Mouse (Mus musculus) MEL (cell line): ENCODE measurements around the gene Atp6v1b1. TPM values are rescaled to one million over a fixed set of nuclear protein-coding genes. Genes with fewer than 3 reads are reported as not detected.

Source experiments
- DNase-seq: peaks from one replicate; pipeline ENCODE4 v3.0.0; 2011; ENCODE audit warnings: low read depth, low spot score
- H3K27ac ChIP-seq: 2 replicates; pipeline ENCODE4 v1.5.1; 2012; ENCODE audit warnings: low read depth, mild to moderate bottlenecking, control low read depth, low read length, moderate library complexity; ENCODE audit not compliant: control insufficient read depth
- H3K27me3 ChIP-seq, 2 experiments: fragments of 150-350 bp in 1 of 2; sonication (generic) in 1 of 2; 2 replicates each; pipeline ENCODE4 v1.6.1; 2012; ENCODE audit warnings: low read length in 2 of 2, mild to moderate bottlenecking in 2 of 2, improper control_type of control experiment in 1 of 2, moderate library complexity in 1 of 2; ENCODE audit not compliant: insufficient read depth in 2 of 2, control insufficient read depth in 1 of 2
- H3K36me3 ChIP-seq, 2 experiments: 2 replicates each; pipeline ENCODE4 v1.6.1; 2012 to 2014; ENCODE audit warnings: low read length in 2 of 2, improper control_type of control experiment in 1 of 2, inconsistent platforms in 1 of 2, mild to moderate bottlenecking in 1 of 2; ENCODE audit not compliant: insufficient read depth in 2 of 2, control insufficient read depth in 1 of 2
- H3K4me1 ChIP-seq, 2 experiments: fragments of 150-350 bp in 1 of 2; sonication (generic) in 1 of 2; 2 replicates each; pipeline ENCODE4 v1.6.1; 2012; ENCODE audit warnings: low read length in 2 of 2, improper control_type of control experiment in 1 of 2, mild to moderate bottlenecking in 1 of 2; ENCODE audit not compliant: insufficient read depth in 2 of 2, control insufficient read depth in 1 of 2
- H3K4me3 ChIP-seq, 2 experiments: fragments of 150-350 bp in 1 of 2; sonication (generic) in 1 of 2; 2 replicates each; pipeline ENCODE4 v1.5.1; 2012; ENCODE audit warnings: low read depth in 2 of 2, low read length in 2 of 2, mild to moderate bottlenecking in 2 of 2, moderate library complexity in 2 of 2, control low read depth in 1 of 2, improper control_type of control experiment in 1 of 2; ENCODE audit not compliant: control insufficient read depth in 1 of 2, insufficient read depth in 1 of 2
- H3K79me2 ChIP-seq: 2 replicates; pipeline ENCODE4 v1.6.1; 2012; ENCODE audit warnings: mild to moderate bottlenecking, low read length, moderate library complexity; ENCODE audit not compliant: control insufficient read depth, poor library complexity, insufficient read depth
- H3K9ac ChIP-seq: 2 replicates; pipeline ENCODE4 v1.6.1; 2012; ENCODE audit warnings: low read depth, mild to moderate bottlenecking, control low read depth, low read length, moderate library complexity; ENCODE audit not compliant: control insufficient read depth, poor library complexity, severe bottlenecking
- H3K9me3 ChIP-seq: fragments of 150-350 bp; sonication (generic); replicated peaks from 2 replicates; pipeline ENCODE4 v1.6.1; 2012; ENCODE audit warnings: mild to moderate bottlenecking, low read length, improper control_type of control experiment, moderate library complexity; ENCODE audit not compliant: insufficient read depth
- CHD1 ChIP-seq: IDR thresholded peaks from 2 replicates; pipeline ENCODE4 v1.6.1; 2012; ENCODE audit warnings: low read depth, mild to moderate bottlenecking, inconsistent platforms, low read length, improper control_type of control experiment
- CHD2 ChIP-seq: IDR thresholded peaks from 2 replicates; pipeline ENCODE4 v1.6.1; 2011; ENCODE audit warnings: low read length, improper control_type of control experiment
- E2F4 ChIP-seq: IDR thresholded peaks from 2 replicates; pipeline ENCODE4 v1.6.1; 2011; ENCODE audit warnings: low read depth, low read length, improper control_type of control experiment, borderline replicate concordance
- ELF1 ChIP-seq: IDR thresholded peaks from 2 replicates; pipeline ENCODE4 v1.6.1; 2014; ENCODE audit warnings: low read depth, mild to moderate bottlenecking, inconsistent platforms, low read length, improper control_type of control experiment, moderate library complexity
- GATA1 ChIP-seq: IDR thresholded peaks from 2 replicates; pipeline ENCODE4 v1.6.1; 2011; ENCODE audit warnings: low read depth, low read length, improper control_type of control experiment
- JUND ChIP-seq: IDR thresholded peaks from 2 replicates; pipeline ENCODE4 v1.6.1; 2011; ENCODE audit warnings: low read depth, mild to moderate bottlenecking, improper control_type of control experiment, low read length
- MEF2A ChIP-seq: IDR thresholded peaks from 2 replicates; pipeline ENCODE4 v1.6.1; 2014; ENCODE audit warnings: low read depth, mild to moderate bottlenecking, inconsistent platforms, low read length, improper control_type of control experiment; ENCODE audit not compliant: poor library complexity, insufficient replicate concordance, severe bottlenecking; ENCODE audit errors: extremely low read depth
- MXI1 ChIP-seq: IDR thresholded peaks from 2 replicates; pipeline ENCODE4 v1.6.1; 2011; ENCODE audit warnings: mild to moderate bottlenecking, low read depth, low read length, improper control_type of control experiment
- MYB ChIP-seq: IDR thresholded peaks from 2 replicates; pipeline ENCODE4 v1.6.1; 2011; ENCODE audit warnings: mild to moderate bottlenecking, low read depth, low read length, improper control_type of control experiment
- MYC ChIP-seq: IDR thresholded peaks from 2 replicates; pipeline ENCODE4 v1.6.1; 2011; ENCODE audit warnings: low read depth, mild to moderate bottlenecking, low read length, improper control_type of control experiment, moderate library complexity
- NELFE ChIP-seq: IDR thresholded peaks from 2 replicates; pipeline ENCODE4 v1.6.1; 2011; ENCODE audit warnings: low read depth, low read length, improper control_type of control experiment
- NRF1 ChIP-seq: IDR thresholded peaks from 2 replicates; pipeline ENCODE4 v1.6.1; 2014; ENCODE audit warnings: low read depth, mild to moderate bottlenecking, inconsistent platforms, low read length, improper control_type of control experiment, moderate library complexity; ENCODE audit not compliant: poor library complexity, insufficient read depth, severe bottlenecking
- RCOR1 ChIP-seq: IDR thresholded peaks from 2 replicates; pipeline ENCODE4 v1.6.1; 2012; ENCODE audit warnings: low read depth, mild to moderate bottlenecking, inconsistent platforms, low read length, improper control_type of control experiment
- SIN3A ChIP-seq: IDR thresholded peaks from 2 replicates; pipeline ENCODE4 v1.6.1; 2012; ENCODE audit warnings: low read length, improper control_type of control experiment, inconsistent platforms
- SMC3 ChIP-seq: IDR thresholded peaks from 2 replicates; pipeline ENCODE4 v1.6.1; 2011; ENCODE audit warnings: low read depth, low read length, improper control_type of control experiment
- TAL1 ChIP-seq: IDR thresholded peaks from 2 replicates; pipeline ENCODE4 v1.6.1; 2012; ENCODE audit warnings: mild to moderate bottlenecking, inconsistent platforms, low read length, moderate library complexity, mixed read lengths
- UBTF ChIP-seq: IDR thresholded peaks from 2 replicates; pipeline ENCODE4 v1.6.1; 2012; ENCODE audit warnings: low read depth, mild to moderate bottlenecking, inconsistent platforms, low read length, improper control_type of control experiment, moderate library complexity, borderline replicate concordance; ENCODE audit not compliant: insufficient read depth
- ZKSCAN1 ChIP-seq: IDR thresholded peaks from 2 replicates; pipeline ENCODE4 v1.6.1; 2012; ENCODE audit warnings: low read depth, mild to moderate bottlenecking, inconsistent platforms, low read length, improper control_type of control experiment, moderate library complexity
- polyA plus RNA-seq, 2 experiments: library from polyadenylated mRNA; stranded (reverse) in 1 of 2; unstranded in 1 of 2; fragments of >175 nt in 1 of 2; fragments of >200 nt in 1 of 2; gene quantifications; 2 replicates each; pipeline versions ENCODE4 v1.2.1 to v1.2.4; 2012; ENCODE audit warnings: low replicate concordance in 2 of 2, low read depth in 1 of 2; ENCODE audit not compliant: insufficient read length in 2 of 2, insufficient read depth in 1 of 2, missing spikeins in 1 of 2
- total RNA-seq: library from RNA; depleted of rRNA; stranded (reverse); fragments of 300-350 nt; gene quantifications from 2 replicates; pipeline ENCODE4 v1.2.3, GENCODE M21; 2012

Atp6v1b1 gene
- total and polyA plus RNA-seq, 3 experiments, result 0.08 TPM; not detected in 2

DNA sequence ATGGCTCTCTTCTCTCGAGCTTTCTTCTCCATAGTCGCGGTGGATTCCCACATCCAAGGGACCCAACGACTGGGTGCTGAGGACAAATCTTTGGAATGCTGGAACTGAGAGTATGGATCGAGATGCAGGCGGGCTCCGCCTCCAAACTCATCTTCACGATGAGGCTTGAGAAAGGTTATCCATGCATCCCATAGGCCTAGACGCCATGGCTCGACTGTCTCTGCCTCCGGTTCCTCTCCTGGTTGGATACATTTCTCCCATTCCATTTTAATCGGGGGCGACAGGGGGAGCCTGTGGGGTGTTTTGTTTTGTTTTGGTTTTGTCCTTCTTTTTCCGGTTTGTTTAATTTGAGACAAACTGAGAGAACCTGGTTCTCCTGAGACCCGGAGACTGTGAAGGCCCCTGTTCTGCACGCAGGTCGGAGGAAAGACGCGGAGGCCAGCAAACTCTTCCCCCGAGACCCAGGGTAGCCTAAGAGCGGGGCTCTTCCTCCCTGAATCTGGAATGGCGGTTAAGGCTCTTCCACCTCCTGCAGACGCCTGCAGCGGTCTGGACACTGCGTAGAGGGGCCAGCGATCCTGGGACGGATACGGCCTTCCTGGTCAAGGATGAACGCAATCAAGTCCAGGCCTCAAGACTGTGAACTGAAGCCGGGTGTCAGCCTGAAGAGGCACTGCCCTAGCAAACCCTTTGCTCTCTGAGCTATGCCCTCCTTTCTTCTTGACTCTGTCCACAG, 27.2 kb upstream of the Atp6v1b1 start:
- no peak overlapping the region for H3K4me3 ChIP-seq
- no peaks in the 10 kb centered on the region; the same call in 1 of the 2 replicates for H3K79me2 ChIP-seq
- H3K36me3 ChIP-seq, result no peaks in the 10 kb centered on the region
- H3K9me3 ChIP-seq, result no peaks in the 10 kb centered on the region
- DNase-seq, result no peak
- H3K27ac ChIP-seq, result no peak overlapping the region
- TF ChIP-seq MYB, result no peak
- TF ChIP-seq UBTF, result no peak
- no peak for TF ChIP-seq TAL1
- TF ChIP-seq RCOR1, result no peak
- no peak for TF ChIP-seq SIN3A
- TF ChIP-seq E2F4, result no peak
- no peak for TF ChIP-seq MYC
- TF ChIP-seq NRF1, result no peak
- TF ChIP-seq CHD1, result no peak
- TF ChIP-seq GATA1, result no peak
- TF ChIP-seq NELFE, result no peak
- no peak for TF ChIP-seq SMC3
- no peak for TF ChIP-seq JUND
- H3K4me1 ChIP-seq, result no peaks in the 10 kb centered on the region; a peak in 1 of 4 replicates
- no peaks in the 10 kb centered on the region; a peak in 2 of 4 replicates for H3K27me3 ChIP-seq
- no peak overlapping the region for H3K9ac ChIP-seq

DNA sequence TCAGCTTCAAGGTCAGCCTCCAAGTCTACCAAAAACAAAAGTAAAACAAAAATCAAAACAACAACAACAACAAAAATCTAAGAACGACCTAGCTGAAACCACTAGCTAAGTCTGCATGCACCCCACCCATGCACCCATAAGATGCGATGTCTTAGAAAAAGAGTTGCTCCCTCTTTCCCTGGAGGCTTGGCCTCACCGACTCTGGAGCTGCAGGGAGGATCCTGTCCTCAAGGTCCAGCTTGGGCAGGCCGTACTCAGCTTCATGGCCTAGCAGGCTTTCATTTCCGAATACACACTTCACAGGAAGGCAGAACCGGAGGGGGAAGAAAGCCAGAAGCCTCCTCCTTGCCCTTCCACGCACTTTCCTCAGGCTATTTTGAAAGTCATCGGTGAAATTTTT, 25.8 kb upstream of the Atp6v1b1 start:
- Histone ChIP-seq H3K4me3 (no peak overlapping the region), H3K27me3 (peaks cover 0 to 2% of the 10 kb centered on the region in 2 experiments; a peak in 3 of 4 replicates)
- no peak for TF ChIP-seq ELF1
- TF ChIP-seq ZKSCAN1, result no peak
- TF ChIP-seq CHD2, result no peak
- no peak for TF ChIP-seq MEF2A
- TF ChIP-seq NELFE, result no peak
- no peak for TF ChIP-seq MXI1

More for the DNA sequence above, 25.8 kb upstream of the Atp6v1b1 start:
- no peaks in the 10 kb centered on the region for H3K4me1 ChIP-seq
- H3K9me3 ChIP-seq, result no peaks in the 10 kb centered on the region
- no peaks in the 10 kb centered on the region for H3K79me2 ChIP-seq
- no peak for DNase-seq
- no peak overlapping the region for H3K27ac ChIP-seq
- H3K9ac ChIP-seq, result no peak overlapping the region
- no peaks in the 10 kb centered on the region for H3K36me3 ChIP-seq
